Mouse (Mus musculus) retina, embryonic 14.5 days (tissue): ENCODE data around the gene Mrpl48.

Source experiments
- DNase-seq: peaks from one replicate; pipeline ENCODE4 v3.0.0-alpha.2; 2015; ENCODE audit warnings: low spot score

Mrpl48 gene

DNA sequence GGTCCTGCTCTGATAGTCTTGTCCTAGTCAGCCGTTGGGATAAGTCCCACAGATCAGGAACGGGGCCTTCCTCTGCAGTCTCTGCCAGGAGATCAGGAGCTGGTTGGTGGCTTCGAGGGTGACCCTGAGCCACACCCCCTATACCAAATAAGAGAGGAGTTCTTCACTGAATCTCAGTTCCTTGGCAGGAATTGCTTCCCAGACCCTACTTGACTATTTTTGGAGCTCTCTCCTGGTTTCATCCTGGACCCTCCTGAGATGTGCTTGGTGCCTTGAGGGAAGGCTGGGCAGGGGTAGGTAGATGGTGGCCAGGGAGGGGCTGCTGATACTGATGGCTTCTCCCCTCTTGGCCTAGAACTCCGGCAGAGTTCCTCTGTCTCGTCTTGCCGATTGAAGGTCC lies 111.7 kb downstream of the Mrpl48 start:
- no peak for DNase-seq
